Mouse (Mus musculus): ENCODE data around the gene Tecr. TPM values are rescaled to one million over a fixed set of nuclear protein-coding genes. Genes with fewer than 3 reads are reported as not detected.

The Tecr gene
- polyA plus RNA-seq, 1 experiment, result 793 TPM

DNA sequence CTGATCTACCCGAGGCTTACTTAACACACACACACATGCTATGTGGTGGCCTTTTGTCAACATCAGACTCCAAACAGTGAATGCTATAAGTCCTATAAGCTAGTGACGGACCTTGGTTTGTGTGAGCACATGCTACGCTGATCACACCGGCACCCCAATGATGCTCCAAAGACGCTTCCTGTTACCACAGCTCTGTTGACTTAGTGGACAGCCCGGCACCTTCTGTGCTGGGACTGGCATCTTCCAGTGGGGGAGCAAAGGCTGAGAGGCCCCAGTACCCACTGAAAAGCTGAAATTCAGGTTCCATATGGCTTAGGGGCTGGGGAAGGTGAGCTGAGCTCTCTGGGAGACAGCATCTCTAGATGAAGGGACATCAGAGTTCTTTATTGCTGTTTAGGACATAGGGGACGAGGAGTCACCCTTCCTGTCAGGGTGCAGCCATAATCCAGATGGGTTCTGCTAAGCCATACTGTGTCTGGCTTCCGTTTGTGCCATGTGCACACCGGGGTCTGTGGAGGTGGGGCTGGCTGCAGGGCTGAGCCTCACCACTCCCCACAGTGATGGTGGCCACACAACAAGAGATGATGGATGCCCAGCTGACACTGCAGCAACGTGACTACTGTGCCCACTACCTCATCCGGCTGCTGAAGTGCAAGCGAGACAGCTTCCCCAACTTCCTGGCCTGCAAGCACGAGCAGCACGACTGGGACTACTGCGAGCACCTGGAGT is 37.3 kb downstream of the Tecr start:
- TF ChIP-seq CTCF (conservative IDR thresholded peaks at IDR 0.05; ENCODE audit: insufficient read depth, insufficient read length, low read depth, low read length), result no peak
- TF ChIP-seq POLR2A (IDR thresholded peaks at IDR 0.05; ENCODE audit: low read depth, low read length), result no peak
- H3K36me3 ChIP-seq (ENCODE audit: control insufficient read depth, insufficient read depth, low read length), result peaks cover 3% of the 10 kb centered on the region; the same call in 1 of the 2 replicates
- no peak overlapping the region for H3K4me3 ChIP-seq (ENCODE audit: insufficient read depth, low read depth, low read length)
- 79% methylated on average over 15 of the region's 15 CpGs for WGBS
- no peaks in the 10 kb centered on the region for H3K27me3 ChIP-seq (replicated peaks; ENCODE audit: control insufficient read depth, insufficient read depth, low read length)
- peaks cover 17% of the 10 kb centered on the region for H3K4me1 ChIP-seq (ENCODE audit: control insufficient read depth, insufficient read depth, low read length)
- no peak overlapping the region for H3K27ac ChIP-seq (ENCODE audit: insufficient read depth, low read depth, low read length)
- no peak for DNase-seq

DNA sequence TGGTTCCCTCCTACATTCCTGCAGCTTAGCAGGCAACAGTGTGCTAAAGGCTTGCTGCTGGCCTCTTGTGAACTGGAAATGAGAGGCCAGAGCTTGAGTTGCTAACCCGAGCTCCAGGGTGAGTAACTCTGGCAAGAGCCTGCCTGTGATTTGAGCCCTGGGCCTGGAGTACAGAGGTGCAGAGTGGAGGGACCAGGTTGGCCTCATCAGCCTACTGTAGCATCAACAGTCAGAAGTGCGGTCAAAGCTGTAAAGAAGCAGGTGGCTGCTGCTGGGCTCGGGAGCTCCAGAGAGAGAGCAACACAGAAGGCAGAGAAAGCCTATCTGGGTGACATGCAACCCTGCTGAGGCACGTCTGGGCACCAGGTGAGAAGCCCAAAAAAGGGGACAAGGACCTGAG is 38.6 kb downstream of the Tecr start:
- Histone ChIP-seq H3K36me3 (ENCODE audit: control insufficient read depth, insufficient read depth, low read length) (peaks cover 3% of the 10 kb centered on the region; the same call in 1 of the 2 replicates), H3K4me3 (ENCODE audit: insufficient read depth, low read depth, low read length) (no peak overlapping the region), H3K4me1 (ENCODE audit: control insufficient read depth, insufficient read depth, low read length) (peaks cover 7% of the 10 kb centered on the region), H3K27ac (ENCODE audit: insufficient read depth, low read depth, low read length) (no peak overlapping the region), H3K27me3 (replicated peaks; ENCODE audit: control insufficient read depth, insufficient read depth, low read length) (no peaks in the 10 kb centered on the region)
- TF ChIP-seq CTCF (conservative IDR thresholded peaks at IDR 0.05; ENCODE audit: insufficient read depth, insufficient read length, low read depth, low read length), result no peak
- TF ChIP-seq POLR2A (IDR thresholded peaks at IDR 0.05; ENCODE audit: low read depth, low read length), result no peak
- DNase-seq, result no peak
- WGBS, result 61% methylated on average over 4 of the region's 4 CpGs

DNA sequence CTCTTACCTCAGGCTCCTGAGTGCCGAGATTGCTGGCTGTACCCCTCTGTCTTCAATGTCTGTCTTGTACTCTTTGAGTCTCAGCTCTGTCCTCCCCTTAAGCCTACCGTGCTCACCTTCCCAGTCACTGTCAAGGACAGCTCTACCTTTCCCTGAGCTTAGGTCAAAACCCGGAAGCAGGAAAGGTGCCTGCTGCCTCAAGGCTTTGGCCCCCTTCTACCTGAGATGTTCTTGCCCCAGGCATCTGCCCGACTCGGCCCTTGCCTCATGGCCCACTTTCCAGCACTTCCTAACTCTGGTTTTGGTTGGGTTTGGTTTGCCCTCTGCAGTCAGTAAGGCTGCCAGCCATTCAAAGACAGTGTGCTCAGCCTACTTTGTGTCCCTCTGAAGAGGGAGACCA is 39.0 kb downstream of the Tecr start:
- H3K4me1 ChIP-seq (ENCODE audit: control insufficient read depth, insufficient read depth, low read length), result peaks cover 7% of the 10 kb centered on the region
- no peak for DNase-seq
- 65% methylated on average over 5 of the region's 5 CpGs for WGBS

DNA sequence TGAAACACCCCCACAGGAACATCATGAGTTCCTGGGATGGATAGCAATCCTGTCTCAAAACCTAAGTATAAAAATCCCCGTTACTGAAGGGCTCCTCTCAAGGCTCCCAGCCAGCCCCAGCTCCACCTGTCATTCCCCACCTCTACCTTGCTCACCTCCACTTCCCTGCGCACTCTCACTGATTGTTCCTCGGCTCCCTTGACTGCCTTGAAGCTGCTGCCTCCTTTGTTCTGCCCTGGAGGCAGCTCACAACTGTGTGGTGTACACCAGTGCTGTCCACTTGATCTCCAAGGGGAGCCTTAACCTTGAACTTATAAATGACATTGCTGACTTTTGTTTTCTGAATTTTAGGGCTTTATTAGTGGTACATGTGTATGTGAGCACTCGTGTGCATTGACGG is 39.6 kb downstream of the Tecr start:
- Histone ChIP-seq H3K4me3 (ENCODE audit: insufficient read depth, low read depth, low read length) (no peak overlapping the region), H3K27me3 (replicated peaks; ENCODE audit: control insufficient read depth, insufficient read depth, low read length) (no peaks in the 10 kb centered on the region), H3K36me3 (ENCODE audit: control insufficient read depth, insufficient read depth, low read length) (peaks cover 3% of the 10 kb centered on the region; the same call in 1 of the 2 replicates), H3K27ac (ENCODE audit: insufficient read depth, low read depth, low read length) (no peak overlapping the region), H3K4me1 (ENCODE audit: control insufficient read depth, insufficient read depth, low read length) (peaks cover 7% of the 10 kb centered on the region)
- WGBS, result 52% methylated on average over 5 of the region's 5 CpGs
- TF ChIP-seq POLR2A (IDR thresholded peaks at IDR 0.05; ENCODE audit: low read depth, low read length) (no peak), CTCF (conservative IDR thresholded peaks at IDR 0.05; ENCODE audit: insufficient read depth, insufficient read length, low read depth, low read length) (no peak)
- DNase-seq, result no peak

More for the DNA sequence above, 39.0 kb downstream of the Tecr start:
- TF ChIP-seq CTCF (conservative IDR thresholded peaks at IDR 0.05; ENCODE audit: insufficient read depth, insufficient read length, low read depth, low read length) (no peak), POLR2A (IDR thresholded peaks at IDR 0.05; ENCODE audit: low read depth, low read length) (no peak)
- no peak overlapping the region for H3K4me3 ChIP-seq (ENCODE audit: insufficient read depth, low read depth, low read length)
- H3K27ac ChIP-seq (ENCODE audit: insufficient read depth, low read depth, low read length), result no peak overlapping the region
- H3K36me3 ChIP-seq (ENCODE audit: control insufficient read depth, insufficient read depth, low read length), result peaks cover 3% of the 10 kb centered on the region; the same call in 1 of the 2 replicates
- no peaks in the 10 kb centered on the region for H3K27me3 ChIP-seq (replicated peaks; ENCODE audit: control insufficient read depth, insufficient read depth, low read length)

DNA sequence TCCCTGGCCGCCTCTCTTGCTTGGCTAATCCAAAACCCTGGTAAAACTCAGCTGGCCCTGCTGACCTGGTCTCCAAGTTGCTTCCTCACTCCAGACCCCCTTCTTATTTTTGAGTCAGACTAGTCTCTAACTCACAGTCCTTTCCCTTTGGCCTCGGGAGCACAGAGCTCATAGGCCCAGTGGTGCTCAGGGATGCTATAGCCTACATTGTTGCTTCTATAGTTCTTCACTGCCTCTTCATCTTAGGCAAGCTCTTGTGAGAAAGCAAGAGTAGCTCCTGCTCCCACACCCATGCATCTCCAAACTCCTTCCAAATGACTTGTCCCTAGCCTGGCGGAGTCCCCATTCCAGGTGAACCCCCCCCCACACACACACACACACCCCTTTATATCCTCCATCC is 40.1 kb downstream of the Tecr start:
- peak overlapping the region; percentile 89 for H3K4me3 ChIP-seq (ENCODE audit: insufficient read depth, low read depth, low read length)
- H3K27me3 ChIP-seq (replicated peaks; ENCODE audit: control insufficient read depth, insufficient read depth, low read length), result no peaks in the 10 kb centered on the region
- DNase-seq, result no peak
- H3K4me1 ChIP-seq (ENCODE audit: control insufficient read depth, insufficient read depth, low read length), result peaks cover 7% of the 10 kb centered on the region
- WGBS, result 45% methylated on average over 3 of the region's 3 CpGs
- no peak overlapping the region for H3K27ac ChIP-seq (ENCODE audit: insufficient read depth, low read depth, low read length)
- peaks cover 3% of the 10 kb centered on the region; the same call in 1 of the 2 replicates for H3K36me3 ChIP-seq (ENCODE audit: control insufficient read depth, insufficient read depth, low read length)
- TF ChIP-seq POLR2A (IDR thresholded peaks at IDR 0.05; ENCODE audit: low read depth, low read length) (no peak), CTCF (conservative IDR thresholded peaks at IDR 0.05; ENCODE audit: insufficient read depth, insufficient read length, low read depth, low read length) (no peak)

DNA sequence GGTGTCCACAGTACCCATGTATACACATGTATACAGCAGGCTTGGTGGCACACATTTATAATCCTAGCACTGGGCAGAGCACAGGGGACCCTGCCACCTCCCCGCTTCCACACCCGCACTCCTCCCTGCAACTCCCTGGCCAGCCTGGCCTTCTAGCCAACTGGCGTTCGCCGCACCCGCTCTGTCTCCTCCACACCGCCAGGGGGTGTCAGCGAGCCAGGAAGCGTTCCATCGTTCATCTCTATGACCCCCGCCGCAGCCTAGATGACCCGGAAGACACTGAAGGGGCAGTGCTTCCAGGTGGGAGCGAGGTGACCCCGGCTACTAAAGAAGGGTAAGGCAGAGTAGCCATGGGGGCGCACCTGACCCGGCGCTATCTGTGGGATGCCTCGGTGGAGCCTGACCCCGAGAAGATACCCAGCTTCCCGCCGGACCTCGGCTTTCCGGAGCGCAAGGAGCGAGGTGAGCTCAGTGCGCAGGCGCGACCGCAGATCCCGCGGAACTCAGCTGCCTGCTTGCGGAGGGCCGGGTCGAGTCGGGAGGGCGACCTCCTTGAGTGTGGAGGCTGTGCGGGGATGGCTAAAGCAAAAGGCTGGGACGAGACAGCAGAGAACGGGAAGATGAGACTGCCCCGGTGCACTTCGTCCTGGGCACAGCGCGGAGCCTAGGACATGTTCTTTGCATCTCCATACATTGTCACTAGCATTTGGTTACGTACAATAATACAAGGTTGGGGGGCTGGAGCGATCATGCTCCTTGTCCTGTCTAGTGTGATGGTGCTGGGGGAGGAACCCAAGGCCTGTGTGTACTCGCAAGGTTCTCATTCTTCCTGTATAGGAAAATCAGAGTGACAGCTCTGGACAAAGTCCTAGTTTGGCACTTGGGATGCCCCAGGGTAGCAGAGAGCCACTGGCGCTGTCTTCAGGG is 41.0 kb downstream of the Tecr start, which contains the start of gene Ndufb7:
TSS of gene Ndufb7 (plus strand) at position 203 of the 927 bp plus-strand sequence.
- Histone ChIP-seq H3K27ac (ENCODE audit: insufficient read depth, low read depth, low read length) (peak within 1 kb of the TSS; percentile 91), H3K4me1 (ENCODE audit: control insufficient read depth, insufficient read depth, low read length) (peaks cover 7% of the 10 kb centered on the region), H3K36me3 (ENCODE audit: control insufficient read depth, insufficient read depth, low read length) (peaks cover under 1% of the 10 kb centered on the region; the same call in 1 of the 2 replicates), H3K27me3 (replicated peaks; ENCODE audit: control insufficient read depth, insufficient read depth, low read length) (no peaks in the 10 kb centered on the region), H3K4me3 (ENCODE audit: insufficient read depth, low read depth, low read length) (peak within 1 kb of the TSS; percentile 89)
- TF ChIP-seq CTCF (conservative IDR thresholded peaks at IDR 0.05; ENCODE audit: insufficient read depth, insufficient read length, low read depth, low read length) (peak; percentile 96), POLR2A (IDR thresholded peaks at IDR 0.05; ENCODE audit: low read depth, low read length) (no peak)
- WGBS, result under 1% methylated on average over 48 of the region's 48 CpGs
- DNase-seq, result peak; percentile 97

Measured in kidney, adult 2 months (tissue).